Comparison of ENCODE assay signal across 15 mouse cellular contexts in genomic region chr1:151372823-151373222, GRCm38 (mm10).
"Had no signal": no experiment of that assay in that cellular context is flagged by ENCODE, and none has a peak within 500 bp of the region (broad histone marks: within the 10 kb centered on the region; RNA-seq: fewer than 3 reads in every experiment).

No protein-coding gene starts in this region.

- H3K9ac ChIP-seq: neural tube, embryonic 15.5 days; stomach, embryonic 15.5 days had no signal

- H3K4me3 ChIP-seq: neural tube, embryonic 15.5 days; stomach, embryonic 15.5 days had no signal

- H3K27me3 ChIP-seq: neural tube, embryonic 15.5 days; stomach, embryonic 15.5 days had no signal

- DNase-seq: retina, postnatal 1 day; right cerebral cortex, adult 18-20 months; right cerebral cortex, postnatal 14 days; right cerebral cortex, postnatal 25 days; right cerebral cortex, postnatal 4 days; spleen, adult 18-20 months; thymus, adult 18-20 months; thymus, adult 2 months; thymus, postnatal 14 days; thymus, postnatal 25 days; thymus, postnatal 36 days; thymus, postnatal 4 days had no signal

- H3K4me1 ChIP-seq: neural tube, embryonic 15.5 days; stomach, embryonic 15.5 days had no signal

- H3K27ac ChIP-seq: neural tube, embryonic 15.5 days; stomach, embryonic 15.5 days; stomach, postnatal 0 days had no signal

- H3K4me2 ChIP-seq: neural tube, embryonic 15.5 days; stomach, embryonic 15.5 days had no signal

- H3K9me3 ChIP-seq: neural tube, embryonic 15.5 days; stomach, embryonic 15.5 days had no signal
